Mouse (Mus musculus) adipocyte (in vitro differentiated cells): ENCODE measurements around the gene Aebp2.
"Not testable (repeated sequence)": the region's sequence is repeated elsewhere in the genome, so short reads cannot be mapped to it uniquely, and the experiment has no call there.

Experiments
- DNase-seq: peaks from one replicate; pipeline ENCODE4 v3.0.0-alpha.2; 2016; ENCODE audit warnings: low spot score

Gene Aebp2

DNA sequence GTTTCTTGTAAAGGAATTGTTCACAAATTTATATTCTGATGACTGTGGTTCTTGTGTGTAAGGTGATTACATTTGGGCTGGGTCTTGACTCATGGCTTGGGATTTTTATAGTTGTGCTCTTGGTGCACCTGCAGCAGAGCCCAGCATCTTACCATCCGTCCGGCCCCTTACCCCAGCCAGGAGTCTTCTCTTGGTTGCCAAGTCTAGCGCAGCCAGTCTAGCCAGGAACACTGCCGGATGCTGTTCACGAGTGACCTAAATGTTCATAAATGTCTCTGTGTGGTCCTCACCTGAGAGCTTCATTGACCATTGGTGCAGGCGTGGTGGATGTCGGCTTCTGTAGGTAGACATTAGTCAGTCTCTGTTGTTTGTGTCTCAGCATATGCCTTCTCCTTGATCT, 33.0 kb downstream of the Aebp2 start:
- DNase-seq = no peak

DNA sequence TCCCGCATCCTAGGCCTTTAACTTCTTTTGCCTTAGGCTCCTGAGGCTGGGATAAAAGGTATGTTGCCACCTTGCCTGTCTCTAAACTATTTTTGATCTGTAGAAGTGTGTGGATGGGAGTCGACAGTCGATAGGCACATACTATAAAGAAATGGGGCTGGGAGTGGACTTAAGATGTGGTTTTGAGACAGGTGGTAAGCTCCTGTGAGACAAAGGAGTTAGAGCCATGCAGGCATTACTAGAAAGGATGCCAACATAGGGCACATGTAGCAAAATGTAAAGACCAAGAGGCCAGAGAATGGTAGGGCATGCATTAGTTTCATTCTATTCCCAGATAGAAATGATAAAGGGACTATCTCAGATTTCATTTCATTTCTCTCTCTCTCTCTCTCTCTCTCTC, 34.5 kb downstream of the Aebp2 start:
- no peak for DNase-seq

DNA sequence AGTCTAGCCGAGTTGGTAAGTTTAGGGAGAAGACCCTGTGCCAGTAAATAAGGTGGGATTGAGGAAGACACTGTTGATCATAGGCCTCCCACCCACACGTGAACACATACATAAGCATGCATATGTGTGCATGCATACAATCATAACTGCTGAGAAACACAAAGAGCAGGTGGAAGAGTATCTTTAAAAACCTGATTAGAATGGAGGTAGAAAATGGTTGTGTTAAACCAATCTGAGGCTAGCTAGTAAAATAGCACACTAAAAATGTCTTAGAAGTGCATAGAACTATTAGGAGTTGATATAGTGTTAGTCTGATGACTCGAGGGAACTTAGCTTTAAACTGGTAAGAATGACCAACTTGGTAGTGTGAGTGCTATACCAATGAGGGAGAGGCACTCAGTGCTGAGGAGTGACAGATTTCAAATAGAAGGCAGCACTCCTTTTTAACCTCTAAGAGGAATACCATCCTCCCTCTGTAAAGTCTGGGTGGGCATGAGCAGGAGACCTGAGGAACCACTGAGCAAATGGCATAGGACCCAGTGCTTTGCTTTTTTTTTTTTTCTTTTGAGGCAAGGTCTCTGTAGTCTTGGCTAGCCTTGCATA, 35.6 kb downstream of the Aebp2 start:
- no peak for DNase-seq

DNA sequence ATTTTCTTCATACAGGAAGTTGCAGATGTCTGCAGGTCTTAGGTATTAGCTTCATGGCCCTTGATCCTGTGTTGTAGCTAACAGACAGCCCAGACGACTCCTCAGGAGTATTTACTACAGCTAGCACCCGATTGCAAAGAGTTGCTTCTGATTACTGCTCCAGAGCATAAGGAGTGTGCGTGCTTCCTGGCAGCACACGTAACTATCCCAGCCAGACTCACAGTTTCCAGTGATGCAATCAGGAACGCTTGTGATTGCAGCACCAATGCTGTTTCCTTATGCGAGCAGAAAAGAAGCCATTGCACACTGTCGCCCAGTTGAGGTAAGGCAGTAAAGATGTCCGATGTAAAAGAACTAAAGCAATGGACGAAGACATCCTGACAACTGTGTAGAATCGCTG, 38.6 kb downstream of the Aebp2 start:
- peak; percentile 61 for DNase-seq

- DNase-seq = no peak
Measured at GRCm38 (mm10) chr6:140661777-140662176, 39.3 kb downstream of the Aebp2 start.

DNA sequence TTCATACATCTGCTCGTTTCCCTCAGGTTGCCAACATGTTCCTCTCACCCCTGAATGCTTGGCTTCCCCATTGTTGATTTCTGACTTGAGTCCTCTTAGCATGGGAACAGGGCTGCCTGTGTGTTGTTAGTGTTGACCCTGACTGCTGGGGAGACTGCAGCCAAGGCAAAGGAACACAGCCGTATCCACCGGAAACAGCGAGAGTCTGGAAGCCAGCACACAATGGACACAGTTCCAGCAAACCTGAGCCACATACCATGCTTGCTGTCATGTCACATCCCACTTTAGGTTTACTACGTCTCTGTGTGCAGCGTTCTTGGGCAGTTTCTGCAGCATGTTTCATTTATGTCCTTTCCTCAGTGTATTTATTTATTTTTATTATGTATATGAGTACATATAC, 39.8 kb downstream of the Aebp2 start:
- DNase-seq = no peak

DNA sequence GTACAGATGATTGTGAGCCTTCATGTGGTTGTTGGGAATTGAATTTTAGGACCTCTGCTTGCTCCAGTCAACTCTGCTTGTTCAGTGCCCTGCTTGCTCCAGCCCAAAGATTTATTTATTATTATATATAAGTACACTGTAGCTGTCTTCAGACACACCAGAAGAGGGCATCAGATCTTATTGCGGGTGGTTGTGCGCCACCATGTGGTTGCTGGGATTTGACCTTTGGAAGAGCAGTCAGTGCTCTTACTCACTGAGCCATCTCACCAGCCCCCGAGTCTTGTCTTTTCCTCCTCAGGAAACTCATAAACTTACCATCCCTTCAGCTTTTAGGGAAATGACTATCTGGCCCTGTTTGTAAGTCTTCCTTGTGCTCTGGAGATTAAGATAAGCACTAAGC, 40.2 kb downstream of the Aebp2 start:
- not testable (repeated sequence) for DNase-seq

GRCm38 (mm10) chr6:140664611-140665010, 42.1 kb downstream of the Aebp2 start:
- DNase-seq = no peak

GRCm38 (mm10) chr6:140666486-140667240, 44.2 kb downstream of the Aebp2 start:
- no peak for DNase-seq

DNA sequence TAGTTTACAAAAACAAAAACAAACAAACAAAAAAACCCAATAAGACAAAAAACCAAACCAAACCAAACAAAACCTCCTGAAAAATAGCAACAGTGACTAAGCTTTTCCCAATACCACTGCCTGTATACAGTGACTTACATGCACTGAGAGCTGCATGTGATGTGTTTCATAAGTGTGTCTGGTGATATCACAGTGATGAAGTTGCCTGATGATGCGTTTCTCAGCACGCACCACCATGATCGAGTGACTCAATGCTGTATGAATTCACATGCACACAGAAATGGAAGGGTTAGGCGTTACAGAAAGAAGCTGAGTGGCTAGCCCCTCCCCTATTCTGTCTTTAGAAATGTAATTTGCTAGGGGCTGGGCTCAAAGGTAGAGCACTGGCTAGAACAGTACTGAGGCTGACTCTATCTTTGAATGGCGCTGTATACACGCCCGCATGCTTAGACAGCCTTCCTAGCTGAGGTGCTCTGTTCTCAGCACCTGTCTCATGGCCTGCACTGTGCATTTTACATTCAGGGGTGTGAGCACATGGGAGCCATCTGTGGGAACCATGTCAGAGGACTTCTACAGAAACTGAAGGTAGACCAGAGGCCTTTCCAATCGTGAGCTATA, 44.9 kb downstream of the Aebp2 start:
- no peak for DNase-seq

GRCm38 (mm10) chr6:140674414-140674813, 52.0 kb downstream of the Aebp2 start:
- DNase-seq = peak; percentile 86

GRCm38 (mm10) chr6:140676094-140676493, 53.6 kb downstream of the Aebp2 start:
- DNase-seq = no peak

- DNase-seq = no peak
Measured at GRCm38 (mm10) chr6:140677041-140677440, 54.6 kb downstream of the Aebp2 start.

DNA sequence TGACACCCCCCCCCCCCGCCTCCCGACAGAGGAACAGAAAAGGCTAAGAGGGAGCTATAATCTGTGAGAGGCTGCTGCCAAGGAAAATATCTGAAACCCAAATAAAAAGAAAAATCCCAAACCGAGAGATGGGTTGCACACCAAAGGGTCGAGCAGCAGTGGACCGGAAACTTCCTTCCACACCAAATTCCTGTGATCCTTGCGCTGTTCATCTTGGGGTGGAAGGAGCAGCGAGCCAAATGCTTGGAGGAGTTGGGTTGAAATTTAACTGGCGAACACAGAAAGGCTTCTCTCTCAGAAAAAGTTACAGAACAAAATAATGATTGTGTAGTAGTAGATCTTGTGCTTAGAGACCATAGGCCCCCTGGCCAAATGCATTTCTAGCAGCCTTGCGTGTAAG, 55.5 kb downstream of the Aebp2 start:
- no peak for DNase-seq

GRCm38 (mm10) chr6:140678658-140679271, 56.3 kb downstream of the Aebp2 start:
- DNase-seq = no peak

DNA sequence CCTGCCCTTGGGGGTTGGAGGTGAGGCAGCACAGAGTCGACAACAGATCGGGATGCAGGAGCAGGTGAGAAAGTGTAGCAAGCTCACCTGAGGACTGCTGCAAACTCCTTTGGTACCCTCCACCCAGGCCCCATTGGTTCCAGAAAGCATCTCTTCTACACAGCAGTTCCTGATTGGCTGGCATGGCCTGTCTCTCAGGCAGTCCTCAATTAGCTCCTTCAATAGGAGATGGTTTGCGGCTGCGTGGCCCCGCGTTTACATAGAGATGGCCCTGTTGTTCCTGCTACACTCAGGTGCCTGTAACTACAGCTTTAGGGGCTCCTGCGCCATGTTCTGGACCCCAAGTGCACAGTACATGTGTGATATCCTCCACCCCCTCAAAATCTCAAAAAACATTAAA, 58.2 kb downstream of the Aebp2 start:
- DNase-seq = no peak

GRCm38 (mm10) chr6:140682829-140683228, 60.4 kb downstream of the Aebp2 start:
- DNase-seq = no peak

DNA sequence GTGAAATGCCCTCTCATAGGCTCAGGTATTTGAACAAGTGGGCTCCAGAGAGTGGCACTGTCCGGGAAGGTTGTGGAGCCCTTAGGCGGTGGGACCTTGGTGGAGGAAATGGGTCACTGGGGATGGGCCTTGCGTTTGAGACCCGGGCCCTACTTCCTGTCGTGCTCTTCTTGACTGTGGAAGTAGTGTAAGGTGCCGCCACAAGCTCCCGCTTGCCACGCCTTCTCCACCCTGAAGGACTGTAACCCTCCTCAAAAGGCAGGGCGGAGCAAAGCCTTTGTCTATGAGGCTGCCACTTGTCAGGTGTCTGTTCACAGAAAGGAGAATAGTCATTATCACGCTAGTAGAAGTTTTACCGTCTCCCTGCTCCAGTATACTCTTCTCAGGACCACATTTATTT, 61.9 kb downstream of the Aebp2 start:
- DNase-seq = no peak

DNA sequence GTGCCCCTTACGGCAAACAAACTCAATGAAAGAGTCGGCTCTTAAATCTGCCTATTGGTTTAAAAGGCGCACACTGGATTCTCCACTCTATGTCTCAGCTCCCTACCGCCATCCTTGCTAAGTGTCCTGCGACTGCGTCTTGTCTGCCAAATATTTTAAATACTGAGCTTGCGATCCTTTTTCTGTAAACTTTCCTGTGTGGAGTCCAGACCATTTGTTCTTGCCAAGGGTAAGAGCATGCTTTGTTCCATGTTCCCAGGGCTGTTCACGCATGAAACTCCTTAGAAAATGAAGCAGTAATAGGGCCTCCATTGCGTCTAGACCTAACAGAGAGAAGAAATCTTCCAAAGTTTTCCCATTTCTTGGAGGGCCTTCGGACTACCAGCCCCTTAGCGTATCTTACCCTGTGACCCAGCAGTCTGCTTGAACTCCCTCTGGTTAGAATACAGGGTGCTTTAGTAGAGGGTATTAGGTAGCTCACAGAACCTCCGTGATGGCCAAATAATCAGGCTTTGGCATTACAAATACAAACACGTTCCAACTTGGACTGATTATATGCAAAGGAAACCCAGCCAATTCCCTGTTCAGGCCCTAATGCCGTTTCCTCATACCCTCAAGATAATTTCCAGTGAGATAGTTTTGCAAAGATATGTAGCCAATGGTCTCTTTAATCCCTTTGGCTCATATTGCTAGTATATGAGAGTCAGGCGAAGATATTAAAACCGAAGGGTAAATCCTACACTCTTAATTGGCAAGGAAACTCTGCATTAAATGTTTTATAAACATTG, 67.3 kb downstream of the Aebp2 start:
- peak; percentile 61 for DNase-seq

- peak; percentile 12 for DNase-seq
Measured at GRCm38 (mm10) chr6:140692160-140692559, 69.7 kb downstream of the Aebp2 start.

DNA sequence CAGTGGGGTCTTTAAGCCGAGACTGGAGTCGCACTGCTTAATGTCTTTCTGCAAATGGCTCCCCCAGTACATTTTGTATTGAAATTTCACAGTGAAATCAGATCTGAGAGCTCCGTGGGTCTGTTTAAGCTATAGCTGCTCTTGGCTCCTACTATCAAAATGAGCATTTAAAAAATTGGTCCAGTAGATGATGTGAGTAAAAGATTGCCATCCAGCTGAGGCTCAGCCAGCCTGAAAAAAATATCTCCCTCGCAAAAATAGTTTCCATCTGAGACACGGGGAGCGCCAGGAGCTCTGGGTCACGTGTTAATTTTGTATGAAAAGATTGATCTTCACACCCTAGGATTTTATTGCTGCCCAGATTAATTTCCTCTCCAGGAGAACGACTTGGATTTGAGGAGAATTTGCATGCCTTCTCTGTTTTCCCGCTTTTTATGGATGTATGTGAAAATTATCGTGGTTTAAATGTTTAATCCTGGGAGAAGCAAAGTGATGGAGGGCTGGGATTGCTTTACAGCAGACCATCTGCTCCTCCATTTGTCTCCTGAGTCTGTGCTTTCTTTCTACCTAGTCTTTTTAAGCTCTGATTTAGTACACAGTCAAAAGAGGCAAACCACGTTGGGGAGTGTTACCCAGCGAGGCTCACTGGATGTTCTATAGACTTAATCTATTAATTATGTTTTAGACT, 73.9 kb downstream of the Aebp2 start:
- no peak for DNase-seq

DNA sequence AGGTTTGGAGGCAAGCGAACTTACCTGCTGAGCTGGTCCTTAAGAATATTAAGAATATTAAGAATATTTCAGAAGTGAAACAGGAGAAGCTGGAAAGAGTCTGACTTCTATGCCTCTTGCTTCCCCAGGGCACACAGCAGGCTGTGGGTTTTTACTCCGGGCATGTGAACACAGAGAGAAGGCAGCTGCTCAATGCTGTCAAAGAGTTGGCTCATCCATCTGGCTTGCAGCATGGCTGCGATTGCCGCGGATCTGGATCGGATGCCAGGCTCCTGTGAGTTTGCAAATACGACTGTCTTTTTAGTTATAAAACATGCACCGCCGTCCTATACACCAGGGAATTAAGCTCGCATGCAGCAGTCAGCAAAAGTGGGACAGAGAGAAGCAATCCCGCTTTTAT, 75.5 kb downstream of the Aebp2 start:
- no peak for DNase-seq
